Mouse (Mus musculus): ENCODE results near the gene Anapc16.

DNA sequence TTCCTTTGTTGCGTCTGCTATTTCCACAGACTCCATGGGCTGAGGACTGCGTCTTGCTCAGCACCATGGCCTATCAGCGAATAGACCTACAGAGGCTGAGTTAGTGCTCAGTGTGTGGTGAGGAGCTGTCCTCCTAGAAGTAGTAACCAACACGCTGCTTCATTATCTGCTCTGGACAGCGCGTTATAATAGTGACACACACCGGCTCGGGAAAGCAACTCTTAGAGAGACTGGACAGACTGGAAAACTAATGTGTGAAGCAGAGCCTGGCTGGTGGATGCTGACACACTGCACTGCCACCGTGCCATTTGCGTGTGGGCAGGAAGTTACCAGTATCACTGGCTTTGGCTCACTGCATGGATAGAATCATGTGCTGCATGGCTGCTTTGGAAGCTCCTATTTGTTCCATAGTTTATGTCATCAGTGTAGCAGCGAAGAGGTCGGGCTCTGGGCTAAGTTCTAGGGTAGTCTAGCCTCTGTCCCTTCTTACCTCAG, 20.5 kb downstream of the Anapc16 start:
- TF ChIP-seq CTCF (IDR thresholded peaks at IDR 0.05; ENCODE audit: control insufficient read depth, insufficient read depth, insufficient replicate concordance, low read depth, low read length) (no peak), POLR2A (IDR thresholded peaks at IDR 0.05; ENCODE audit: control insufficient read depth, low read depth, low read length) (no peak)
